Mouse (Mus musculus) G1E-ER4 (cell line): ENCODE data around the gene Gbp6. TPM values are rescaled to one million over a fixed set of nuclear protein-coding genes. Genes with fewer than 3 reads are reported as not detected.
"Not testable (repeated sequence)": the region's sequence is repeated elsewhere in the genome, so short reads cannot be mapped to it uniquely, and the experiment has no call there.

ENCODE experiments used
- GATA1 ChIP-seq: IDR thresholded peaks from one replicate; pipeline ENCODE4 v1.8.0; 2012; ENCODE audit warnings: low read length, inconsistent platforms
- polyA plus RNA-seq: library from polyadenylated mRNA; stranded (reverse); fragments of >175 nt; gene quantifications from 2 replicates; pipeline ENCODE4 v1.2.3, GENCODE M21; 2012

Gene Gbp6
- not detected in 2 replicates for polyA plus RNA-seq

DNA sequence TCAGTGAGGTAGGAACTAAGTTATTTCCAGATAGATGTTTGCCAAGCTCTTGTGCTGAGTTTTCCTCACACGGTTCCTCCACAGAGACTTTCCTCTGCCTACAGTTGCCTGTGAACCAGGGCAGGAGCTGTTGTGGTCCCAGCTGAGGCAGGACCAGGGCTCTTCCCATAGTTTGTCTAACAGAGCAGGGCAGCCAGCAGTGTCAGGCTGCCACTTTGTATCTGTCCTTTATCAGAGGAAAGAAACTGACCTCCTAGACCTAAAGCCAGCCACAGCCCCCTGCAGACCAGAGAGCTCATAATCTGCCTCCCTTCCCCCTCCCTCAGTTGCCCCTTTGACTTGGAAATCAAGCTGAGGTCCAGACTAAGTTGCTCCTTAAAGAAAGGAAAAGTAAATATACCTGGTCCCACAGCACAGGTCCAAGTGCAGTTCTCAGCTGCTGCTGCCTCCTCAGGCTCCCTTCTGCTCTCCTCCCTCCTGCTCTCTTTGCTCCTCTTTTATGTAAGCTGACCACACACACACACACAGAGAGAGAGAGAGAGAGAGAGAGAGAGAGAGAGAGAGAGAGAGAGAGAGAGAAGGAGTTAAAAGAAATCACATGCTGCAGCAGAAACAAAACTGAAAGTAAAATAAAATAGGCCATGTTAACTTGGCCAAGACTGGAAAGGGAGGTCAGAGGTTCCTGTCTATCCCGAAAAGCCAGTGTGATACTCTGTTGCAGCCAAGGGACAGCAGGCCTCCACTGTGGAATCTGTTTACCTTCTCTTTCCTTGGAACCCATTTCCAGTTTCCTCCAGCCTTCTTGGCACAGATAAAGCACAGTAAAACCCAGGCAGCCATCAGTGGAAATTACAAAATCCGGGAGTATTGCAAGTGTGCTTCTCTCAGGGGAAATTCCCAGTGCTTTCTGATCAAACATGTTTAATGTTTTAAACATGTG, at the start of gene Gbp6, which contains the start of gene Gm43302:
TSS of gene Gbp6 (minus strand) at position 473 of the 940 bp plus-strand sequence.
TSS of gene Gm43302 (minus strand) at position 470 of the 940 bp plus-strand sequence.
- TF ChIP-seq GATA1 = not testable (repeated sequence)

DNA sequence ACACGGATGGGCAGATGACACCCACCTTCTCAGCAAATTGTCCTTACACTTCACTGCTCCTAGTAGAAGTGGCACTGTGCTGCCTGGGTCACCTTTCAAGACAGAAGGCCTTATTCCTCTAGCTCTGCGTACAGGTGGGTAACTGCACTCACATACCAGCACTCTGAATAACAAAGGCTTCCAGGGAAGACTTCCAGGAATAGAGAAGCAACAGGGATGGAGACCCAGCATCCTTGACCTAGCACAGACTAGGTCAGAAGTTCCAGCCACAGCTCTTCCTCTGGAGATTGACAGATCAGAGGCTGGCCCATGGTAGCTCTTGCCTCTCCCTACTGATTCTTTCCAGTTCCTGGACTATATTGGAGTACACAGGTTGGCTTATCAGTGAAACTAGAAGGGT, 47.8 kb upstream of the Gbp6 start:
- no peak for TF ChIP-seq GATA1

DNA sequence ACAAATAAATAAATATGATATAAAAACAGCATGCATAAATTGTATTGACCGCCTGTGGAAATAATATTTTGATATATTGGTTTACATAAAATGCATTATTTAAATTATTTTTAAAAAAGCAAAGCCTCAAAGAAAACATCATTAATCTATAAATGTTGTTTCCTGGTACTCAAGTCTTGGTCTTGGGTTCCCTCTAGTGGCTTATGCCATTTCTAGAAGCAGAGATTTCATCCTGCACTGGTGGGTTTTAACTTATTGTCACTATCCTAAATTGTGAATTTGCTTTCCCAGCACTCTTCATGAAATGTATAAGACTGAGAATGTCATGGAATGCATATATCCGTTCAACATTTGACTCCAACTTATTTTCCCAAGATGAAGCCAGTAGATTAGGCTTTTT, 29.0 kb upstream of the Gbp6 start:
- TF ChIP-seq GATA1 = no peak

DNA sequence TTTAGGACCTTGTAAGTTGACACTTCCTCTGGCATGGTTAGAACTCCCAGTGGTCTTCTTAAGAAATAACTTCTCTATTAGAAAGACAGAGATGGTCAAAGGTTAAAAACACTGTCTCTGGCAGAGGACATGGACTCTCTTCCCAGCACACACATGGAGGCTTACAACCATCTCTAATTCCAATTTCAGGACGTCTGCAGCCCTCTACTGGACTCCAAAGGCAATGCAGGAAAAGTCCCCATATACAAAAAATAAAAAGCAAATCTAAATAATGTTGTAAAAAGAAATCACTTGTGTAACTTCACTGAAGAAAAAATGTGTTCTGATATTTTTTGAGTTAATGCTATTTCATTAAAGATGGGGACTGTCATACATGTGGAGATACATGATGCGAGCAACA, 17.4 kb upstream of the Gbp6 start:
- TF ChIP-seq GATA1 = no peak

DNA sequence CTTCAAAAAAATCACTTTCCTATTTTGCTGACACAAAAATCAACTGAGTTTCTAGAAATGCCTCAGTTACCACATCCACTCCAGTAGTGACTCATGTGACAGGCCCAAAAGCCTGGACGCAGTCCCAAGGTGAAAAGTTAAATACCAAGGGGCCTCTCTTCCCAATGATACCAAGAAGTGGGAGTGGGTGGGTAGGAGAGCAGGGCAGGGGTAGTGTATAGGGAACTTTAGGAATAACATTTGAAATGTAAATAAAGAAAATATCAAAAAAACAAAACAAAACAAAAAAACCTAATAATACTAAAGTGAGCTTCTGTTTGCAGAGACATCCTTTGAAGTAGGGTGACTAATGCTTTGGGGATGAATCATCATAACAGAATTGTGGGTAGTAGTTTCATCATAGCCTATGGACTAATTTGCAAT, 12.7 kb upstream of the Gbp6 start:
- no peak for TF ChIP-seq GATA1

DNA sequence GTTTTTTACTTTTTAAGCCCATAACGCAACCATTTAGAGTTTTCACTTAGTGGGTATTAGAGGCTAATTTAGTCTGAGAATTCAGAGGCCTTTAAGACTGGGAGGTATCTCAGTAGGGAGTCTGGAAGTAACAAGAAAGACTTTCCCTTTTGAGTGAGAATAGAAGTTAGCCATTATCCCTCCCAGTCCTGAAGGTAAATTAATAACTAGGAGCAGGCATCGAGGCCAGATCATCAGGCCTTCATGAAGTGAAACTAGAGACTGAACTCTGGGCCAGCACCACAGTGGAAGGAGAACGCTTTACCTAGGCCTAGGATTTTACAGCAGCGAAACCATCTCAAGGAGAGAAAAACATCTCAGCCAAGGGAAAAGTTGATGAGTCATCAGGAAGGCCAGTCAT, 8.5 kb upstream of the Gbp6 start:
- TF ChIP-seq GATA1 = no peak

DNA sequence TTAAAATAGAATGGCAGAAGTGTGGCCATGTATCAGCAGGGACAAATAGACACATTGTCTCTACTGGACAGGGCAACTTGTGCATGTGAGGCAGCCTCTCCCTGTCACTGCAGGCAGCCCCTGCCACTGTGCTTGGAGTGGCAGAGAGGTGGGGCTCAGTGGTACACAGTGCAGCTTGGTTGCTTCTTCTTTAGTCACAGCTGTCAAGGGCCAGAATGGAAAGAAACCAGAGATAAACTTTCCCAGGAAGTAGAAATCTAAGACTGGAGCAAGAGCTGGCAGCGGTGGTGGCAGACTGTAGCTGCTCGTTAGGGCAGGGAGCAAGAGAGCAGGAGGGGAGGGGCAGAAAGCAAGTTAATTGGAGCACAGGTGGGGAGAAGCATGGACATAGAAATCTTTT, 8.0 kb upstream of the Gbp6 start:
- no peak for TF ChIP-seq GATA1

DNA sequence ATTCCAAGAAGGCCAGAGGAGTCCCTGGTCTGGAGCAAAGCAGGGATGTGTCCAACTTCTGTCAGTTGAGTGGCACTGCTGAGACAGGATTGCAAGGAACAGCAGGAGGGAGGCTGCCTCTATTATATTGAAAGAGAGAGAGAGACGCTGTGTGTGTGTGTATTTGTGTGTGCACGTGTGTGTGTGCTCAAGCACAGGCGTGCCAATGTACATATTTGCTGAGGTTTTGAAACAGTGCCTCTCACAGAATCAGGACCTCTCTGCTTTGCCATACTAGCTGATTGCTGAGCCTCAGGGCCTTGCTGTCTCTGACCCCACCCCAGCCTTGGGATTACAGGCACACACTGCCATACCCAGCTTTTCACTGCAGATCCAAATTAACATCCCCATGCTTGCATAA, 2.2 kb upstream of the Gbp6 start:
- TF ChIP-seq GATA1 = no peak

DNA sequence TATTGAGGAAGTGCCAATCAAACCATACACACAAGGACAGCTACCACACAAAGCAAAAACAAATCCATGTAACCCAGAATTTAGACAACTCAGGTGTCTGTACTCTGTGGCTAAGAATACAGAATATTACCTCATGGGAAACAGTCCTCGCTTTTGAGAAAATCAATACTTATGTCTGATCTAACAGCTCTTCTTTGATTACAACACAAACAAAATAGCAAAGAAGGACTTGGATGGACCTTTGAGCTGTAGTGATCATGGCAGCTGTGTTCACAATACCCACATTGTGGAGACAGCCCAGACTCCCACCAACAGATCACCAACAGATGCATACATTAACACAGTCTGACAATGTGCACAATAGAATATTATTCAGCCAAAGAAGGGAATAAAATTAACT, 1.0 kb downstream of the Gbp6 start:
- no peak for TF ChIP-seq GATA1

DNA sequence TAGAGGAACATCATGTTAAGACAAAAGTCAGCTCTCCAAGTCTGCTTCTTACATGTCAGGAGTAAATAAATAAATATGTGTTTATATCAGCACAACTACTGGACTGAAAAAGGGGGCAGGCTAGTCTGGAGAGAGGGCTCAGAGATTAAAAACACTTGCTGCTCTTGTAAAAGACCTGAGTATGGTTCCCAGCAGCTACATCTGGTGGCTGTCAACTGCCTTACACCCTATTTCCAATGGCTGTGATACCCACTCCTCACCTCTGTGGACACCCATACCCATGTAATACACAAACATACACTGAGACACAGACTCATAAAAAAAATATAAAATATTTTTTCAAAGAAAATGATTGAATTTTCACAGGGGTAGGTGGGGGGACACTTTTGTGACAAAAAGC, 41.0 kb downstream of the Gbp6 start:
- no peak for TF ChIP-seq GATA1

DNA sequence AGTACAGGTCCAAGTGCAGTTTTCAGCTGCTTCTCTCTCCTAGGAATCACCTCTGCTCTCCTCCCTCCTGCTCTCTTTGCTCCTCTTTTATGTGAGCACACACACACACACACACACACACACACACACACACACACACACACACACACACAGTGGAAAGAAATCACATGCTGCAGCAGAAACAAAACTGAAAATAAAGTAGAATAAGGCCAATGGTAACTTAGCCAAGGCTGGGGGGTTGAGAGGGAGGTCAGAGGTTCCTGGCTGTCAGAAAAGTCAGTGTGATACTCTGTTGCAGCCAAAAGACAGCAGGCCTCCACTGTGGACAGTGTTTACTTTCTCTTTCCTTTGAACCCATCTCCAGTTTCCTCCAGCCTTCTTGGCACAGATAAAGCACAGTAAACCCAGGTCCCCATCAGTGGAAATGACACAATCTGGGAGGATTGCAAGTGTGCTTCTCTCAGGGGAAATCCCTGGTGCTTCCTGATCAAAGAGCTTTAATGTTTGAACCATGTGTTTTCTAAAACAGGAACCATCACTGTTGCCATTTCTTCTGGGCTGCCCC, 53.9 kb downstream of the Gbp6 start, which contains the start of gene Gbp10:
TSS of gene Gbp10 (minus strand) at position 51 of the 565 bp plus-strand sequence.
- TF ChIP-seq GATA1 = not testable (repeated sequence)

Other genes with a start within 250 kb of the Gbp6 start
- gene Gbp9, start 154.2 kb downstream of the Gbp6 start, polyA plus RNA-seq = not detected in 2 replicates
- not detected in 2 replicates for gene Gbp8, start 154.2 kb downstream of the Gbp6 start, polyA plus RNA-seq
- gene Gbp4, start 154.1 kb downstream of the Gbp6 start, polyA plus RNA-seq = not detected in 2 replicates
- gene Gbp10, start 54.2 kb downstream of the Gbp6 start, polyA plus RNA-seq = not detected in 2 replicates
- gene Gm43302, start within 50 bp of the Gbp6 start, polyA plus RNA-seq = not detected in 2 replicates
- gene Lrrc8b, start 122.1 kb upstream of the Gbp6 start, polyA plus RNA-seq = 2.8 and 4.9 TPM in 2 replicates
- 106 and 129 TPM in 2 replicates for gene Lrrc8c, start 225.7 kb upstream of the Gbp6 start, polyA plus RNA-seq